Mouse (Mus musculus) ES-Bruce4 (cell line): ENCODE results near the gene Exph5.

Source experiments
- CTCF ChIP-seq: IDR thresholded peaks from one replicate; pipeline ENCODE4 v1.8.1; 2011; ENCODE audit warnings: low read depth, low read length
- EP300 ChIP-seq: IDR thresholded peaks from 2 replicates; pipeline ENCODE4 v1.6.1; 2011; ENCODE audit warnings: low read depth, low read length; ENCODE audit not compliant: insufficient read depth
- POLR2A ChIP-seq: IDR thresholded peaks from one replicate; pipeline ENCODE4 v1.8.1; 2011; ENCODE audit warnings: low read length; ENCODE audit not compliant: insufficient read depth

GRCm38 (mm10) chr9:53268036-53268435 lies 33.4 kb upstream of the Exph5 start:
- no peak for TF ChIP-seq CTCF
- no peak for TF ChIP-seq POLR2A
- TF ChIP-seq EP300, result no peak
